Mouse (Mus musculus): Measurements from ENCODE around the gene Caln1.

DNA sequence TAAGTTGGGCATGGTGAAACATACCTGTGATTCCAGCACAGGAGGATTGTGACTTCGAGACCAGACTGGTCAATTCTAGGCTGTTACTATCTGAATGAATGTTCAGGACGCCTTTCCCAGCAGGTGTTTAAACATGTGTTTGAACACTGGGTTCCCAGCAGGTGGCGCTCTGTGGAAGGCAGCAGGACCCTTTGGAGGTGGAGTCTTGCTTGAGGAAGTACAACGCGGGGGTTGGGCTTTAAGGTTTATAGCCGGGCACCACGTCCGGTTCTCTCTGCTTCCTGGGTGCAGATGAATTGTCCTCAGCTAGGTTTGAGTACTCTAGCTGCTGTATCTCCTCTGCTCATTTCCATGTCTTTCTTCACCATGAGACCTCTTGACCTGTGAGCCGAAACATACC, 349.1 kb downstream of the Caln1 start:
- TF ChIP-seq ZC3H11A (IDR thresholded peaks at IDR 0.05; ENCODE audit: borderline replicate concordance, low read depth, low read length) (no peak), MAFK (IDR thresholded peaks at IDR 0.05; ENCODE audit: insufficient read depth, low read depth, low read length) (no peak)
